Mouse (Mus musculus): ENCODE data around the gene Lyzl6.

DNA sequence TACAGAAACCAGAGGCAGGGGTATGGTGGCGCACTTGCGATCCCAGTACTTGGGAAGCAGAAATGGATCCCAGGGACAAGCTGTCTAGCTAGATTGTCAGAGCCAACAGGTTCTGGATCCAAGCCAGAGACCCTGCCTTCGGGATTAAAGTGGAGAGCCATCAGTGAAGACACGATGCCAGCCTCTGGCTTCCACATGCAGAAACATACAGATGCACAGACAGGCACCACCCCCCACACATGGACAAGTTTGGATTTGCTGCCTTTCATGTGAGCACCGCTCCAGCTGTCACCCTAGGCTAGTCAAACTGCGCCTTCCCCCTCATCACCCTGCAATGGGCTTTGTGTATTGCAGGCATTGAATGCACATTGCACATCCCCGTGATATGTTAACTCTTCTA, 19.5 kb upstream of the Lyzl6 start:
- TF ChIP-seq CTCF (IDR thresholded peaks at IDR 0.05; ENCODE audit: low read depth) (no peak), EP300 (IDR thresholded peaks at IDR 0.05; ENCODE audit: low read depth) (no peak)
